Mouse (Mus musculus): ENCODE measurements at regions not wholly inside any gene's neighbourhood (a gene's known extent, or its start where the extent isn't known, plus 50 kb on each side); places are given as distances from the start of the nearest gene placed in this dataset.

GRCm38 (mm10) chr5:39281021-39281420, 404.4 kb upstream of the Clnk start:
- TF ChIP-seq ETS1 (IDR thresholded peaks at IDR 0.05; ENCODE audit: low read depth, low read length) (no peak), POLR2A (IDR thresholded peaks at IDR 0.05; ENCODE audit: control insufficient read depth in 1 of 2, insufficient read depth in 1 of 2, low read depth in 1 of 2, low read length in 2 of 2, poor library complexity in 1 of 2) (no peak), KAT2A (conservative IDR thresholded peaks at IDR 0.05; ENCODE audit: low read depth, low read length) (no peak), MEF2A (IDR thresholded peaks at IDR 0.05; ENCODE audit: extremely low read depth, insufficient replicate concordance, low read depth, low read length, poor library complexity, severe bottlenecking) (no peak), EP300 (IDR thresholded peaks at IDR 0.05; ENCODE audit: low read depth in 1 of 2, low read length in 2 of 2) (no peak), CTCF (IDR thresholded peaks at IDR 0.05 in 2 of 3, conservative IDR thresholded peaks at IDR 0.05 in 1 of 3; ENCODE audit: control insufficient read depth in 1 of 3, insufficient read depth in 1 of 3, low read depth in 2 of 3, low read length in 3 of 3, poor library complexity in 1 of 3, severe bottlenecking in 1 of 3) (no peak), SMC3 (IDR thresholded peaks at IDR 0.05; ENCODE audit: low read depth, low read length) (no peak), HCFC1 (IDR thresholded peaks at IDR 0.05; ENCODE audit: low read depth, low read length) (no peak), ZC3H11A (IDR thresholded peaks at IDR 0.05; ENCODE audit: low read depth, low read length) (no peak), TAL1 (IDR thresholded peaks at IDR 0.05; ENCODE audit: low read length) (no peak), POLR2AphosphoS5 (IDR thresholded peaks at IDR 0.05; ENCODE audit: borderline replicate concordance, low read depth, low read length) (no peak)
